Mouse (Mus musculus): ENCODE results near the gene Adora2a. TPM values are rescaled to one million over a fixed set of nuclear protein-coding genes. Genes with fewer than 3 reads are reported as not detected.
"Not testable (repeated sequence)": the region's sequence is repeated elsewhere in the genome, so short reads cannot be mapped to it uniquely, and the experiment has no call there.

The Adora2a gene
- 1 to 10 TPM; 2.8 to 5.3 TPM for total RNA-seq (2021)
- polyA plus RNA-seq (2012; rRNA removed): 11.6 and 13.4 TPM in 2 replicates
- long read RNA-seq, transcript Adora2a-201 (3 exons, 2,596 nt): major isoform, 5 of 5 reads
- long read RNA-seq, partial matches to known transcripts: 0 of 5 reads
- long read RNA-seq, other reads (novel, unspliced or antisense): 0 of 5 reads

- DNase-seq: no peak
Measured at GRCm38 (mm10) chr10:75316872-75316907, at the start of gene Adora2a. Adora2a (plus strand) TSS chr10:75316877.

- DNase-seq: no peak
Measured at GRCm38 (mm10) chr10:75273020-75273419, 43.7 kb upstream of the Adora2a start.

GRCm38 (mm10) chr10:75276427-75277013, 40.2 kb upstream of the Adora2a start:
- DNase-seq: no peak

- no peak for DNase-seq
Measured at GRCm38 (mm10) chr10:75277501-75277900, 39.2 kb upstream of the Adora2a start.

- DNase-seq: no peak
Measured at GRCm38 (mm10) chr10:75282648-75283047, 34.0 kb upstream of the Adora2a start.

GRCm38 (mm10) chr10:75283821-75284220, 32.9 kb upstream of the Adora2a start:
- DNase-seq: no peak

GRCm38 (mm10) chr10:75288579-75288978, 28.1 kb upstream of the Adora2a start:
- DNase-seq: no peak

- DNase-seq: no peak
Measured at GRCm38 (mm10) chr10:75289392-75289791, 27.3 kb upstream of the Adora2a start.

GRCm38 (mm10) chr10:75290650-75291049, 26.0 kb upstream of the Adora2a start:
- no peak for DNase-seq

GRCm38 (mm10) chr10:75291338-75291737, 25.3 kb upstream of the Adora2a start:
- no peak for DNase-seq

- DNase-seq: not testable (repeated sequence)
Measured at GRCm38 (mm10) chr10:75292206-75292605, 24.5 kb upstream of the Adora2a start.

- DNase-seq: no peak
Measured at GRCm38 (mm10) chr10:75293288-75293687, 23.4 kb upstream of the Adora2a start.

GRCm38 (mm10) chr10:75294362-75294761, 22.3 kb upstream of the Adora2a start:
- no peak for DNase-seq

GRCm38 (mm10) chr10:75294926-75295325, 21.8 kb upstream of the Adora2a start:
- no peak for DNase-seq

- DNase-seq: no peak
Measured at GRCm38 (mm10) chr10:75298608-75299007, 18.1 kb upstream of the Adora2a start.

- DNase-seq: peak; percentile 84
Measured at GRCm38 (mm10) chr10:75299785-75300418, 16.8 kb upstream of the Adora2a start.

GRCm38 (mm10) chr10:75301195-75301806, 15.4 kb upstream of the Adora2a start:
- DNase-seq: no peak

- DNase-seq: no peak
Measured at GRCm38 (mm10) chr10:75301937-75302336, 14.7 kb upstream of the Adora2a start.

GRCm38 (mm10) chr10:75302536-75302935, 14.1 kb upstream of the Adora2a start:
- no peak for DNase-seq

- no peak for DNase-seq
Measured at GRCm38 (mm10) chr10:75303324-75304048, 13.2 kb upstream of the Adora2a start.

GRCm38 (mm10) chr10:75304049-75304405, 12.7 kb upstream of the Adora2a start:
- no peak for DNase-seq

GRCm38 (mm10) chr10:75304413-75304812, 12.3 kb upstream of the Adora2a start:
- DNase-seq: peak; percentile 21

GRCm38 (mm10) chr10:75307130-75307529, 9.5 kb upstream of the Adora2a start:
- no peak for DNase-seq
